Mouse (Mus musculus): ENCODE data around the gene Osbpl10. TPM values are rescaled to one million over a fixed set of nuclear protein-coding genes. Genes with fewer than 3 reads are reported as not detected.
A peak's percentile ranks its signal among the peaks of the same experiment; 100 is the strongest.

Osbpl10 gene
- polyA plus RNA-seq, 1 experiment = not detected

- TF ChIP-seq POLR2A (IDR thresholded peaks at IDR 0.05; ENCODE audit: insufficient read depth, low read depth, low read length) = no peak
- TF ChIP-seq CTCF (IDR thresholded peaks at IDR 0.05; ENCODE audit: insufficient read depth, low read depth, low read length) = no peak
- 13% methylated on average over 31 of the region's 31 CpGs for WGBS
These were observed 698 bp upstream of the Osbpl10 start for GRCm38 (mm10) chr9:114977461-114978280.

GRCm38 (mm10) chr9:114979969-114980368 lies 1.6 kb downstream of the Osbpl10 start:
- Histone ChIP-seq H3K4me1 (ENCODE audit: control insufficient read depth, insufficient read depth, low read length) (peaks cover 12% of the 10 kb centered on the region), H3K4me3 (ENCODE audit: insufficient read depth, low read depth, low read length) (no peak overlapping the region), H3K27ac (ENCODE audit: insufficient read depth, low read depth, low read length) (no peak overlapping the region)
- no peak for TF ChIP-seq CTCF (IDR thresholded peaks at IDR 0.05; ENCODE audit: insufficient read depth, low read depth, low read length)
- no peak for TF ChIP-seq POLR2A (IDR thresholded peaks at IDR 0.05; ENCODE audit: insufficient read depth, low read depth, low read length)
- WGBS = 50% methylated on average over 6 of the region's 6 CpGs

More at GRCm38 (mm10) chr9:114977461-114978280, 698 bp upstream of the Osbpl10 start:
- peak overlapping the region; percentile 74 for H3K4me3 ChIP-seq (ENCODE audit: insufficient read depth, low read depth, low read length)
- H3K27ac ChIP-seq (ENCODE audit: insufficient read depth, low read depth, low read length) = no peak overlapping the region
- peaks cover 12% of the 10 kb centered on the region for H3K4me1 ChIP-seq (ENCODE audit: control insufficient read depth, insufficient read depth, low read length)

GRCm38 (mm10) chr9:114982689-114983360 lies 4.5 kb downstream of the Osbpl10 start, which contains the start of gene Rps27rt:
Rps27rt (minus strand) TSS chr9:114982739.
- Histone ChIP-seq H3K27ac (ENCODE audit: insufficient read depth, low read depth, low read length) (no peak within 1 kb of the TSS), H3K4me3 (ENCODE audit: insufficient read depth, low read depth, low read length) (no peak within 1 kb of the TSS), H3K4me1 (ENCODE audit: control insufficient read depth, insufficient read depth, low read length) (peaks cover 8% of the 10 kb centered on the region)
- no peak for TF ChIP-seq CTCF (IDR thresholded peaks at IDR 0.05; ENCODE audit: insufficient read depth, low read depth, low read length)
- no peak for TF ChIP-seq POLR2A (IDR thresholded peaks at IDR 0.05; ENCODE audit: insufficient read depth, low read depth, low read length)
- WGBS = 93% methylated on average over 16 of the region's 16 CpGs

- H3K27ac ChIP-seq (ENCODE audit: insufficient read depth, low read depth, low read length) = no peak overlapping the region
- no peak overlapping the region for H3K4me3 ChIP-seq (ENCODE audit: insufficient read depth, low read depth, low read length)
- WGBS = 93% methylated on average over 5 of the region's 5 CpGs
- TF ChIP-seq CTCF (IDR thresholded peaks at IDR 0.05; ENCODE audit: insufficient read depth, low read depth, low read length) (no peak), POLR2A (IDR thresholded peaks at IDR 0.05; ENCODE audit: insufficient read depth, low read depth, low read length) (no peak)
- no peaks in the 10 kb centered on the region for H3K4me1 ChIP-seq (ENCODE audit: control insufficient read depth, insufficient read depth, low read length)
These were observed 7.4 kb downstream of the Osbpl10 start for GRCm38 (mm10) chr9:114985741-114986140.

- TF ChIP-seq CTCF (IDR thresholded peaks at IDR 0.05; ENCODE audit: insufficient read depth, low read depth, low read length) (no peak), POLR2A (IDR thresholded peaks at IDR 0.05; ENCODE audit: insufficient read depth, low read depth, low read length) (no peak)
- WGBS = 92% methylated on average over 5 of the region's 5 CpGs
- H3K27ac ChIP-seq (ENCODE audit: insufficient read depth, low read depth, low read length) = no peak overlapping the region
- H3K4me3 ChIP-seq (ENCODE audit: insufficient read depth, low read depth, low read length) = no peak overlapping the region
- H3K4me1 ChIP-seq (ENCODE audit: control insufficient read depth, insufficient read depth, low read length) = no peaks in the 10 kb centered on the region
These were observed 8.0 kb downstream of the Osbpl10 start for GRCm38 (mm10) chr9:114986361-114986760.

GRCm38 (mm10) chr9:114988029-114988428 lies 9.7 kb downstream of the Osbpl10 start:
- no peak for TF ChIP-seq CTCF (IDR thresholded peaks at IDR 0.05; ENCODE audit: insufficient read depth, low read depth, low read length)
- Histone ChIP-seq H3K27ac (ENCODE audit: insufficient read depth, low read depth, low read length) (no peak overlapping the region), H3K4me3 (ENCODE audit: insufficient read depth, low read depth, low read length) (no peak overlapping the region), H3K4me1 (ENCODE audit: control insufficient read depth, insufficient read depth, low read length) (no peaks in the 10 kb centered on the region)
- 97% methylated on average over 3 of the region's 3 CpGs for WGBS

GRCm38 (mm10) chr9:114988610-114989327 lies 10.4 kb downstream of the Osbpl10 start:
- H3K4me1 ChIP-seq (ENCODE audit: control insufficient read depth, insufficient read depth, low read length) = no peaks in the 10 kb centered on the region
- no peak for TF ChIP-seq CTCF (IDR thresholded peaks at IDR 0.05; ENCODE audit: insufficient read depth, low read depth, low read length)
- no peak for TF ChIP-seq POLR2A (IDR thresholded peaks at IDR 0.05; ENCODE audit: insufficient read depth, low read depth, low read length)
- 69% methylated on average over 6 of the region's 6 CpGs for WGBS
- no peak overlapping the region for H3K4me3 ChIP-seq (ENCODE audit: insufficient read depth, low read depth, low read length)
- H3K27ac ChIP-seq (ENCODE audit: insufficient read depth, low read depth, low read length) = no peak overlapping the region

- TF ChIP-seq POLR2A (IDR thresholded peaks at IDR 0.05; ENCODE audit: insufficient read depth, low read depth, low read length) (no peak), CTCF (IDR thresholded peaks at IDR 0.05; ENCODE audit: insufficient read depth, low read depth, low read length) (no peak)
- no peak overlapping the region for H3K4me3 ChIP-seq (ENCODE audit: insufficient read depth, low read depth, low read length)
- no peak overlapping the region for H3K27ac ChIP-seq (ENCODE audit: insufficient read depth, low read depth, low read length)
- H3K4me1 ChIP-seq (ENCODE audit: control insufficient read depth, insufficient read depth, low read length) = no peaks in the 10 kb centered on the region
- 80% methylated on average over 10 of the region's 10 CpGs for WGBS
These were observed 12.1 kb downstream of the Osbpl10 start for GRCm38 (mm10) chr9:114990421-114990820.
